Mouse (Mus musculus) heart, postnatal 36 days (tissue): ENCODE measurements around the gene Zfp398. TPM values are rescaled to one million over a fixed set of nuclear protein-coding genes. Genes with fewer than 3 reads are reported as not detected.

Experiments
- microRNA-seq, 2 experiments: library from miRNA; unstranded; fragments of <30 nt; microRNA quantifications; one replicate each; pipeline ENCODE4 v1.2.0; 2021; ENCODE audit warnings: borderline number of aligned reads in 2 of 2
- total RNA-seq, 2 experiments: library from RNA; stranded (reverse); gene quantifications; 2 replicates each; pipeline ENCODE4 v1.2.3; 2021

Gene Zfp398
- total RNA-seq, 2 experiments from 2014 or later: 5.6 to 8.0 TPM

Small RNAs within 50 kb of the gene (microRNA-seq; reads per million reads assigned to microRNA genes)
- gene Mir704: 0 to 1.3 reads per million in 2 experiments

Other genes with a start within 250 kb of the Zfp398 start
- gene Ezh2, start 240.3 kb upstream of the Zfp398 start, total RNA-seq: 10 to 100 TPM; 10.8 to 11.4 TPM
- 10 to 100 TPM; 38.4 to 50.1 TPM for gene Pdia4, start 22.2 kb upstream of the Zfp398 start, total RNA-seq
- under 1 TPM; 0.68 to 0.72 TPM for gene Zfp786, start 4.8 kb upstream of the Zfp398 start, total RNA-seq
- gene Zfp282, start 41.5 kb downstream of the Zfp398 start, total RNA-seq: 1 to 10 TPM; 6.0 to 6.1 TPM
- 1 to 10 TPM; 8.7 to 9.4 TPM for gene Zfp212, start 84.8 kb downstream of the Zfp398 start, total RNA-seq
- 1 to 10 TPM; 1.3 to 3.1 TPM for gene Zfp956, start 117.7 kb downstream of the Zfp398 start, total RNA-seq
- 10 to 100 TPM; 12.0 to 16.4 TPM for gene Zfp777, start 213.2 kb downstream of the Zfp398 start, total RNA-seq